Mouse (Mus musculus): ENCODE results near the gene Fsip1.

GRCm38 (mm10) chr2:118091226-118091625 is 165.5 kb downstream of the Fsip1 start:
- TF ChIP-seq CTCF (IDR thresholded peaks at IDR 0.05; ENCODE audit: borderline replicate concordance, insufficient read depth, low read length), result no peak
- TF ChIP-seq POLR2A (IDR thresholded peaks at IDR 0.05; ENCODE audit: low read depth, low read length), result no peak
